Mouse (Mus musculus): ENCODE data around the gene Ckap2. TPM values are rescaled to one million over a fixed set of nuclear protein-coding genes. Genes with fewer than 3 reads are reported as not detected.

Ckap2 gene
- 157 and 168 TPM in 2 replicates for polyA plus RNA-seq (2011; ENCODE audit: insufficient read depth, insufficient read length, low read depth, missing spikeins)

DNA sequence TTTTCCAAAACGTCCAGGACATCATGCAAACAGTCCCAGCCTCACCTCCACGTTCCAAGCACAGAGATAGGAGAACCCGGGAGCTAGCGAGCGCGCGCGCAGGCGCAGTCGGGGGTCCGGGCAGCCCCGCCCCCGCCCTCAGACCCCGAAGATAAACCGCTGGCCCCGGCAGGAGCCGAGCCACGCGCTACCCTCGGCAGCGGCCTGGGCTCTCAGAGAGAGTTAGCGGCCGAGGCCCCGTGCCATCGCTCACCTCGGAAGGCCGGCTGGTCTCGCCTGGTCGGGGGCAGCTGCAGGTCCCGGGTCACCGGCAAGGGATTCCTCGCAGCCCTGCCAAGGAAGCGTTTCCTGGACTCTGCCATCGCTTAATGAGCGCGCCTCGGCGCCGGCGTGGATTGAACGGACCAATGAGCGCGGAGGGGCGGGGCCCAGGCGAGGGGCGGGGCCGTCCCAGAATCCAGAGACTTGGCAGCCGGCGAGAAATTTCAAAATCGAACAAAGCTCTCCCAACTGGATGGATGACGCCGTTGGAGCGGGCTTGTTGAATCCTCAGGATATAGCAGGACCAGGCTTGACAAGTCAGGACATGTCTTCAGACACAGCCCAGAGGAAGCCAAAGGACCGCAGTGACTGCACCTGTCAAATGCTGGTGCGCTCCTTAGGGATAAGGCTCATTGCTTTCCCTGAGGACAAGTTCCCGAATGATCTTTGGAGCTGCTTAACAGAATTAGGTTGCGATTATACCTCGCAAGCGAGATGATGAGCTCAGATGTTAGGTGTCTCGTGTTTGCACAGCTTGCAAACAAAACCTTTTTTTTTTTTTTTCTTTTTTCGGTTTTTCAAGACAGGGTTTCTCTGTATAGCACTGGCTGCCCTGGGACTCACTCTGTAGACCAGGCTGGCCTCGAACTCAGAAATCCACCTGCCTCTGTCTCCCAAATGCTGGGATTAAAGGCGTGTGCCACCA lies at the start of gene Ckap2:
Gene Ckap2 (minus strand): TSS at position 389 of the 967 bp plus-strand sequence.
- Histone ChIP-seq H3K4me3 (ENCODE audit: low read depth, low read length) (peak within 1 kb of the TSS; percentile 87), H3K27ac (ENCODE audit: insufficient read depth, low read length) (peak within 1 kb of the TSS; percentile 97), H3K27me3 (ENCODE audit: control insufficient read depth, insufficient read depth, low read length, poor library complexity, severe bottlenecking) (no peaks in the 10 kb centered on the region; the same call in 1 of the 2 replicates), H3K36me3 (ENCODE audit: control insufficient read depth, insufficient read depth, low read length, poor library complexity, severe bottlenecking) (peaks cover 19% of the 10 kb centered on the region), H3K9me3 (replicated peaks; ENCODE audit: control insufficient read depth, insufficient read depth, low read length, poor library complexity, severe bottlenecking) (no peaks in the 10 kb centered on the region), H3K4me1 (ENCODE audit: control insufficient read depth, insufficient read depth, low read length) (no peaks in the 10 kb centered on the region), H3K9ac (ENCODE audit: low read depth, poor library complexity, severe bottlenecking) (peak within 1 kb of the TSS; percentile 92)
- TF ChIP-seq EP300 (IDR thresholded peaks at IDR 0.05; ENCODE audit: insufficient read depth, low read depth, low read length) (0 out of 2 replicates have a peak, but pooled peaks have one; percentile 32), POLR2A (IDR thresholded peaks at IDR 0.05; ENCODE audit: insufficient read depth, low read length) (peak; percentile 48), CTCF (IDR thresholded peaks at IDR 0.05; ENCODE audit: low read depth, low read length) (no peak)

DNA sequence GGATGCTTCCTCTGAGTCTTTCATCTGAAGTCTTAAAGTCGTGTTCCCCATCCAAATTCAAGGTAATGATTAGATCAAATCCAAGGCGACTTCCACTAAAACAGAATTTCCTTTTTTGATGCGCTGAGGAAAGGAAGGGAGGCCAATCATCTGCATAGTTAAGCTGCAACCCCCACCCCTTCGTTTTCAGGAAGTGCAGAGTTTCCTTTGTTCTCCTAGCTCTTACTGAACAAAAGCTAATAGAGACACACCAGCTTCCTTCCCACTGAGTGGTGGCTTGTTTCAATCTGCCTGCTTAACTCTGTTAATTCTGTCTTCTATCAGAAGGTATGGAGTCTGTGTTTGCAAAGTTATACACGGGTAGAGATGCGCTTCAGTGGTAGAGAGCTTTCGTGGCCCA lies 43.0 kb upstream of the Ckap2 start:
- Histone ChIP-seq H3K4me1 (ENCODE audit: control insufficient read depth, insufficient read depth, low read length) (no peaks in the 10 kb centered on the region), H3K27ac (ENCODE audit: insufficient read depth, low read length) (no peak overlapping the region), H3K9me3 (replicated peaks; ENCODE audit: control insufficient read depth, insufficient read depth, low read length, poor library complexity, severe bottlenecking) (no peaks in the 10 kb centered on the region), H3K36me3 (ENCODE audit: control insufficient read depth, insufficient read depth, low read length, poor library complexity, severe bottlenecking) (no peaks in the 10 kb centered on the region), H3K27me3 (ENCODE audit: control insufficient read depth, insufficient read depth, low read length, poor library complexity, severe bottlenecking) (peaks cover 2% of the 10 kb centered on the region; the same call in 1 of the 2 replicates), H3K4me3 (ENCODE audit: low read depth, low read length) (no peak overlapping the region), H3K9ac (ENCODE audit: low read depth, poor library complexity, severe bottlenecking) (no peak overlapping the region)
- TF ChIP-seq EP300 (IDR thresholded peaks at IDR 0.05; ENCODE audit: insufficient read depth, low read depth, low read length) = no peak
- no peak for TF ChIP-seq POLR2A (IDR thresholded peaks at IDR 0.05; ENCODE audit: insufficient read depth, low read length)
- TF ChIP-seq CTCF (IDR thresholded peaks at IDR 0.05; ENCODE audit: low read depth, low read length) = no peak

DNA sequence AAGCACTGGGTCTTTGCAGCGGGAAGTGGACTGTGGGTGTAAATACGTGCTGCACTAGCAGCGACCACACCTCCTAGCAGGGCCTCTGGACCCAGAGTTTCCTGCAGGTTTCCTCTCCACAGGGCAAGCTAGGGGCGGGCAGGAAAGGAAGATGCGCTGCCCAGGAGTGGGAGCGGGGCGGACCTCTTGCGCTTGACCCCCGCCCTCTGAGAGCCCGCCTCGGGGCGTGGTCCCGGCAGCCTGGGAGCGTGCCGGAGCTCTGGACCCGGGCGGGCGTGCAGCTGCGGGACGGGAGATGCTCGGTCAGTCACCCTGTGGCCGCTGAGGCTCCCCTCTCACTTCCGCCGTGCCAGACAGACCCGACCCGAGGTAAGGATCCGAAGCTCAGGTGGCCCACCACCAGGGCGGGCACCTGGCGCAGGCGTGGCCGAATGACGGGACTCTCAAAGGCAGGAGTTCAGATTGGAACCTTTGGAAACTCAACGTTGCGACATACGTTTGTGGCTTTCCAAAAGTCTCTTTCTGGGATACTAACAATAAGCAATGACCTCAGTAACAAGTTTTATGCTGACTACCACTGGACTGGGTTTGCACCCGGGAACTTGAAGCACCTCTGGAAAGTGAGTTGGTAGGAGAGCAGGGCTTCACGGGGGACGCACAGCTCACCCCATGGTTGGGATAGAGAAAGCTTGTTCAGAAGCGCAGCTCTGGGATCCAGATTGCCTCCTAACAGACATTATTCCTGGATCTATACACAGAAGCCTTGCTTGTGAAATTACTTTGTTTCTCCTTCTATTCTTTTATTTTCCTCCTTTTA lies 41.6 kb upstream of the Ckap2 start, which contains the start of gene Thsd1:
Gene Thsd1 (plus strand): TSS at position 253 of the 817 bp plus-strand sequence.
- TF ChIP-seq EP300 (IDR thresholded peaks at IDR 0.05; ENCODE audit: insufficient read depth, low read depth, low read length) (no peak), CTCF (IDR thresholded peaks at IDR 0.05; ENCODE audit: low read depth, low read length) (no peak), POLR2A (IDR thresholded peaks at IDR 0.05; ENCODE audit: insufficient read depth, low read length) (no peak)
- no peak within 1 kb of the TSS for H3K27ac ChIP-seq (ENCODE audit: insufficient read depth, low read length)
- H3K9ac ChIP-seq (ENCODE audit: low read depth, poor library complexity, severe bottlenecking) = peak within 1 kb of the TSS; percentile 41
- no peaks in the 10 kb centered on the region for H3K9me3 ChIP-seq (replicated peaks; ENCODE audit: control insufficient read depth, insufficient read depth, low read length, poor library complexity, severe bottlenecking)
- H3K36me3 ChIP-seq (ENCODE audit: control insufficient read depth, insufficient read depth, low read length, poor library complexity, severe bottlenecking) = no peaks in the 10 kb centered on the region
- peak within 1 kb of the TSS; percentile 89 for H3K4me3 ChIP-seq (ENCODE audit: low read depth, low read length)
- peaks cover 2% of the 10 kb centered on the region; the same call in 1 of the 2 replicates for H3K27me3 ChIP-seq (ENCODE audit: control insufficient read depth, insufficient read depth, low read length, poor library complexity, severe bottlenecking)
- H3K4me1 ChIP-seq (ENCODE audit: control insufficient read depth, insufficient read depth, low read length) = no peaks in the 10 kb centered on the region

DNA sequence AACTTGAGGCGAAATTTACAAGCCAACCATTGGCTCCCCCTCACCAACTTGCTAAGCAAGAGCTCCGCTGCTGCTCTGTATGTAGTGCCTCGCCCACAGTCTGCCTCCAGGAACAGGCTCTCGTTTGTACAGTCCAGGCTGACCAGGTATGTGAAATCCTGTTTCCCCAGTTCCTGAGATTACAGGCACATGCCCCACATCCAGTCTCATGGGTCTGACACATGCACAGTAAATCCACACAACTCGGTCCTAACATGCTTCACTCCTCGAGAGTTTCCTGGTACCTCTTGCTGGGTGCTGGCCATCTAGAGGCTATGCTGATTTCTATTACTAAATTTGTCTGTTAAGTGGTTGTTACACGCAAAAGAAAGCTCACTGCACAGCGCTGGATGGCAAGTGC lies 40.7 kb upstream of the Ckap2 start:
- Histone ChIP-seq H3K9me3 (replicated peaks; ENCODE audit: control insufficient read depth, insufficient read depth, low read length, poor library complexity, severe bottlenecking) (no peaks in the 10 kb centered on the region), H3K27me3 (ENCODE audit: control insufficient read depth, insufficient read depth, low read length, poor library complexity, severe bottlenecking) (peaks cover 2% of the 10 kb centered on the region; the same call in 1 of the 2 replicates), H3K4me1 (ENCODE audit: control insufficient read depth, insufficient read depth, low read length) (no peaks in the 10 kb centered on the region), H3K9ac (ENCODE audit: low read depth, poor library complexity, severe bottlenecking) (no peak overlapping the region), H3K36me3 (ENCODE audit: control insufficient read depth, insufficient read depth, low read length, poor library complexity, severe bottlenecking) (no peaks in the 10 kb centered on the region; the same call in 1 of the 2 replicates), H3K4me3 (ENCODE audit: low read depth, low read length) (no peak overlapping the region), H3K27ac (ENCODE audit: insufficient read depth, low read length) (no peak overlapping the region)
- TF ChIP-seq EP300 (IDR thresholded peaks at IDR 0.05; ENCODE audit: insufficient read depth, low read depth, low read length) (no peak), POLR2A (IDR thresholded peaks at IDR 0.05; ENCODE audit: insufficient read depth, low read length) (no peak), CTCF (IDR thresholded peaks at IDR 0.05; ENCODE audit: low read depth, low read length) (no peak)

DNA sequence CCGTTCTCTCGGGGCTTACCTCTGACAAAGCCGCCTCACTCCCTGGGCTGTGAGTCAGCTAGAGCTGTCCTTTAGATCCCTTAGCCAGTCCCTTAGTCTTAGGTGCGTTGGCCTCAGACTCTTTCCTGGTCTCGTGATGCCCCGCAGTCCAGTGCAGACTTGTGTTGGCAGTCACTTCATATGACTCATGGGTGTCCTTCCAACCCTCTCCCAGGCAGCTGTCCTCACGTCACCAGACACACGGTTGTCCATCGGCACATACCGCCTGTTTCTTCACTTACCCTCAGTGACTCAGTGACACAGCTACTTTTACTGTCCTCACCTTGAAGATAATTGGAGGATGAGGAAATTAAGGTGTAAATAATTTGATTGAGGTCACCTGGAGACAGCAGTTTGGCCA lies 29.2 kb upstream of the Ckap2 start:
- no peak for TF ChIP-seq EP300 (IDR thresholded peaks at IDR 0.05; ENCODE audit: insufficient read depth, low read depth, low read length)
- TF ChIP-seq CTCF (IDR thresholded peaks at IDR 0.05; ENCODE audit: low read depth, low read length) = no peak
- no peak for TF ChIP-seq POLR2A (IDR thresholded peaks at IDR 0.05; ENCODE audit: insufficient read depth, low read length)
- H3K36me3 ChIP-seq (ENCODE audit: control insufficient read depth, insufficient read depth, low read length, poor library complexity, severe bottlenecking) = peaks cover 29% of the 10 kb centered on the region
- no peaks in the 10 kb centered on the region for H3K9me3 ChIP-seq (replicated peaks; ENCODE audit: control insufficient read depth, insufficient read depth, low read length, poor library complexity, severe bottlenecking)
- H3K27ac ChIP-seq (ENCODE audit: insufficient read depth, low read length) = no peak overlapping the region
- H3K4me3 ChIP-seq (ENCODE audit: low read depth, low read length) = no peak overlapping the region
- no peaks in the 10 kb centered on the region for H3K4me1 ChIP-seq (ENCODE audit: control insufficient read depth, insufficient read depth, low read length)
- H3K27me3 ChIP-seq (ENCODE audit: control insufficient read depth, insufficient read depth, low read length, poor library complexity, severe bottlenecking) = no peaks in the 10 kb centered on the region
- H3K9ac ChIP-seq (ENCODE audit: low read depth, poor library complexity, severe bottlenecking) = no peak overlapping the region

Measured in ES-Bruce4 (cell line).